Mouse (Mus musculus): ENCODE measurements around the gene Ldb3.

Ldb3 gene

DNA sequence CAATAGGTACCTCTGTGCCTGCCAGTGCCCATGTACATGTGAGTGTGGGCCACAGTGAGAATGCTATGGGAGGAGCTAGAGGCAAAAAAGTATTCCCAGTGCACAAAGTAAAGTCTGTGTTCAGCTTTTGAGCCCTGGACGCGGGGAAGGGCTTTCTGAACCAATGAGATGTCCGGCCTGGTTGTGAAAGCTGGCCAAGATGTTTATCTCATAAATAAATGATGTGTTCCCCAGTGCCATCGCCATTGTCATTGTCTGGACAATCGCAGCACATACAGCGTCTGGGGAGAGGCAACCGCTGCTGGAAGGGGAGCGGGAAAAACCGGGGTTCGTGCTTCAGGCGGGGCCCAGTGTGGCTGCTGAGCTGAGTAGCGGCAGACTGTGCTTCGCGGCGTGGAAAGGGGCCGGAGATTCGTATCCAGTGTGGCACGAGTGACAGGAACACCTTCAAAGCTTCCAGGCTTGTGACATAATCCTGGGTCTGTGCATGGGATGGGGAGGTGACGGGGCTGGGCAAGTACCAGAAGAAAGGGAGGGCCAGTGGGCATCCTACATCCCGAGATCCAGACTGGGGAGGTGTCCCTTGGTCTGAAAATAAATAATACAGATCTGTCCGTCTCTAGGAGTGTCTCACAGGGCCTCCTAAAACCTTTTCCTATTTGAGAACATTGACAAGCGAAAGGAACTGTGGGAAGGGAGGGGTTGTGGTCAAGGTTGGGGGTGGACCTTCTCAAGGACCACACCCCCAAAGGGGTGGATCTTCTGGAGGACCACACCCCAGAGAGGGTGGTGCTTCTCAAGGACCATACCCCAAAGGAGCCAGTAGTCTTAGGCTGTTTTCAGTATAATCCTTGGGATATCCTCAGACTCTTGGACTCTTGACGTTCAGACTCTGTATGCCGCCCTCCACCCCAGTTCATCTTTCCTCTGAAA lies 2.5 kb upstream of the Ldb3 start:
- no peak for DNase-seq (ENCODE audit: extremely low read depth, low read depth, low spot score)

DNA sequence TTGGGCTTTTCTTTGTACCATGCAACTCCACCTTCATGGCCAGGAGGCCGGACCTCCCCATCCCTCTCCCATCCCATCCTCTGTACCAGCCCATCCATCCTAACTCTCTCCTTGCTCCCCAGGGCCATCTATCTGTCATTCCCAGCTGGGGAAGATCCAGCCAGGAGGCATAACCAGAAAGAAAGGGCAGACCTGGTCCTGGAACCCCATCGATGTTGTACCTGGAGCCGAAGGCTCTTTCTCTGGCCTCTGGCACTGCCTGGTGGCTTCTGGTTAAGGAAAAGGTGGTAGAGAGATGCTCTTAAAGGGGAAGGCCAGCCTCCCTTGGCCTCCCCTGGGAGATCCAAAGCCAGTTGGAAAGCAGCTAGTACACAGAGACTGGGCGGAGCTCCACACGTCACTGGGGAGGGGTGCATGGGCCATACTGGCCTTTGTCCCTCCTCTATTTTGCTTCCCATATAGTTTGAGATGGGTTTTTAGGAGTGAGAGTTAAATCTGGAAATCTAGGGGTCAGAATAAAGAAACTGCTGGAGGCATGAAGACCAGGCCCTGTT lies 1.6 kb upstream of the Ldb3 start:
- DNase-seq (ENCODE audit: extremely low read depth, low read depth, low spot score), result no peak

DNA sequence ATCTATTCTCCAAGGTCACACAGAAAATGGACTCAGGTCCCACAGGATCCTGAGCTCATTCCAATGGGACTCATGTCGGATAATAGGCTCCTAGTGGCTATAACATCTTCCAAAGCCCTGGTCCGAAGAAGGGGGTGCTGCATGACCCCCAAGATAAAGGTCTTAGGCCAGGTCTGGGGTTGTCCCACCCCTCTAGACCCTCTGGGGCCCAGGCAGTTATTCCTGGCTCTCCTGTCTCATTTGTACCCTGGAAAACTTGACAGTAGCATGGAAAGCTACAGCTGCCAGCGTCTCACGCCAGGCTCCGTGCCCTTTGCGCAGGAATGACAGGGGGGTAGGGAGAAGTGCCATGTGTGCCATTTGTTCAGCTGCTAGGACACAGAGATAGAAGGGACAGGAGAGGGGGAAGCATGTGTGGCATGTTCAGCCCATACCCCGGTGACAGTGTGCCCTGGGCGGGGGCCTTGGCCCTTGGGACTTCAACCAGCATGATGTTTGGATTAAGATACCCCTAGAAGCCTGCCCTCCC lies 767 bp upstream of the Ldb3 start:
- no peak for DNase-seq (ENCODE audit: extremely low read depth, low read depth, low spot score)

DNA sequence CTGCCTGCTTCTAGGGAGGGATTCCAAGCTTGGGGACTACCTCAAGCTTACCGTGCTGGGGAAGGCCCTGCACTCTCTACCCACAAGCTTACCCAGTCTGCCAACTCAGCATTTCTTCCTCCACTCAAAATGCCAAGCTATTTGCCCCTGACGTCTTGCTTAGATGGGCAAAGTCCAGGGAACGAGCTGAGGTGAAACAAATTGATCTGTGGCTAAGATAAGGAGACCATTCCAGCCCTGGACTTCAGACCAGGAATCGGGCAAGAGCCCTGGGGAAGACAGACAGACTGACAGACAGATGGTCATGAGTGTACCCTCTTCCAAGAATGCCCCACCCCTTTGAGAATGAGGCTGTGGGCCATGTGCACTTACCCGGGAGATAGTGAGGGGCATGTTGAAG lies 477 bp downstream of the Ldb3 start:
- DNase-seq (ENCODE audit: extremely low read depth, low read depth, low spot score), result no peak

DNA sequence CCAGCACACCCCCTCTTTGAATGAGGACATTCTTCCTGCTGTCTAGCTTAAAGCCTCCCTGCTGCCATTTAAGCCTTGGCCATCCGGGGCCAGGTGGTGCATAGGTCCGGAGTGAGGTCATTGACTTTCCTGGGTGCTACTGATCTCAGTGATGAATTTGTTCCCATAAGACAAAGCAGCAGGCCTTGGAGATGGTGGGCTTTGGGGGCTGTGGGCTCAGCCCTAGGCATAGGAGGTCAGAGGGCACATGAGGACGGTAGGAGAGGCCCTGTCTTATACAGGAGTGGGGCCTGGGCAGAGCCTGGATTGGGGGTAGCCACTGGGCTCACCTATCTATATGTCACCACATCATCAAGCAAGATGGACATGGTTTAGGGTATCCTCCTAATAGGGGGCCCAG lies 1.6 kb downstream of the Ldb3 start:
- no peak for DNase-seq (ENCODE audit: extremely low read depth, low read depth, low spot score)

DNA sequence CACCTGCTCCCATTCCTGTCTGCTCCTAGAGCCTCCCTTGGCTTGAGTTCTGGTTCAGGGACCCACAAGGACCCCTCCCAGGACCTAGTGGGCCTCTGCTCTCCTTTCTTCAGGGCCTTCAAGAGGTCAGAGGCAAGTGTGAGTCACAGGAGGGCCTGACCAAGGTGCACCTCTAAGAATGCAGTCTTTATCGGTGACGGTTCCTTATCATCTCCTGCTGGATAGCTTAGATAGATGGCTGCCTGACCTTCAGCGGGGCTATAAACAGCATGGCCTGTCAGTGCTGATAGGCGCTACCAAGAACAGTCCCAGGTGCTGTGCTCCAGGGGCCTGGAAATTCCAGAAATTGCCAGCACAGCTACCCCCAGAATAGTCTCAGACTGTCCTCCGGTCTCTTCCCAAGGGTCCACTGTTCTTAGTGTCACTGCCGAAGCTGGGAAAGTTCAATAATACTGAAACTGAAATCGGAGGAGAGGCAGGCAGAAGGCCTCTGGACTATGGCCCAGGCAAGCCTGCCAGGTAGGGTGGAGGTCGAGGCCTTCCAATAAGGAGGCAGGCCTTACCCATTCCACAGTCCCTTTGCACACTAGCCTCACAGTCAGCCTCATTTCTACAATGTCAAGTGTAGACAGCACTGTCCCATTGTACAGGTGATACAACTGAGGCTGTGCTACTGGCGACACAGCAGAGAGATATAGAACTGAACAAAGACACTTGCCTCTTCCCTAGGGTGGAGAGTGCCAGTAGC lies 3.0 kb downstream of the Ldb3 start:
- no peak for DNase-seq (ENCODE audit: extremely low read depth, low read depth, low spot score)

- DNase-seq (ENCODE audit: extremely low read depth, low read depth, low spot score), result no peak
These were observed 5.6 kb downstream of the Ldb3 start for GRCm38 (mm10) chr14:34582740-34583427.

- no peak for DNase-seq (ENCODE audit: extremely low read depth, low read depth, low spot score)
These were observed 11.6 kb downstream of the Ldb3 start for GRCm38 (mm10) chr14:34576858-34577257.

GRCm38 (mm10) chr14:34574068-34574467 lies 14.4 kb downstream of the Ldb3 start:
- no peak for DNase-seq (ENCODE audit: extremely low read depth, low read depth, low spot score)

DNA sequence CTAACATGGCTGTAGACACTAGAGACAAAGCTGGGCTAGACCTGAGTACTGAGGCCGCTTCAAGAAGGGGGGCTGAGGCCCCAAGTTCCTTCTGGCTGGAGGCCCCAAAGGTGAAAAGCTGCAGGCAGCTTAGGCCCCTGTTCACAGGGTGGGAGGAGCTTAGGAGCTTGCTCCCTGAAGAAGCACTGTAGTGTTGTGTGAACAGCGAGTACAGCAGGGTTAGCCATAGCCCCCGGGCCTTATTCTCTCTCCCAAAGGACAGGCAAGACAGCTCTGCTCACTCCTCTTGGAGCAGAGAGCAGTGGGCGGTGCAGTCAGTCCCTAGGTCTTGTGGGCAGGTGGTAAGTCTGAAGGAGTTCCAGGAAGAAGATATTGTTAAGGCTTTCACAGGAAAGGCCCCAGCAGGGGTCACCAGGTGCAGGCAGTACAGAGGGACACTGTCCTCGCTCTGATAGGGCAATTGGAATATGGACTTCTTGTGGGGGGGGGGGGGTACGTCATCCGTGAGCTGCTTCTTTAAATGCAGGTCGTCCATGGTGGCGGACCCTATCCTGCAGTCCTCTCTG lies 15.1 kb downstream of the Ldb3 start:
- DNase-seq (ENCODE audit: extremely low read depth, low read depth, low spot score), result no peak

GRCm38 (mm10) chr14:34571610-34572387 lies 16.7 kb downstream of the Ldb3 start:
- DNase-seq (ENCODE audit: extremely low read depth, low read depth, low spot score), result no peak

- DNase-seq (ENCODE audit: extremely low read depth, low read depth, low spot score), result no peak
These were observed 17.6 kb downstream of the Ldb3 start for GRCm38 (mm10) chr14:34570903-34571302.

- no peak for DNase-seq (ENCODE audit: extremely low read depth, low read depth, low spot score)
These were observed 18.2 kb downstream of the Ldb3 start for GRCm38 (mm10) chr14:34570294-34570693.

- DNase-seq (ENCODE audit: extremely low read depth, low read depth, low spot score), result no peak
These were observed 18.8 kb downstream of the Ldb3 start for GRCm38 (mm10) chr14:34569534-34570194.

DNA sequence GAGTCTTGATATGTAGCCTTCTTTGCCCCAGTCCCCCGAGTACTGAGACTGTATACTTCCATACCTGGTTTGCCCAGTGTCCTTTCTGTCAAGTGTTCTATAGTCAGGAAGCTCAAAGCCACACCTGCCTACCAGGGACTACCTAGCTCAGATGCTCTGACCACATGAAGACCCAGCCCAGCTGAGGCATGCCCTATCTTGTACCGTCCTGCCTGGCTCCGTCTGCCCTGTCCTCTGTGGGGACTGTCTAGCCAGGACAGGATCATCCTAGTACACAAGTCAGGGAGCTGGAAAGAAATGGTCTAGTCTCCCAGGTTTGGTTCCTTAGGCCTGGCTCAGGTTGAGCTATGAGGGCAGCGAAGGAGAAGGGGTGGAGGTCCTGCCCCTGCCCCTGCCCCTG lies 19.9 kb downstream of the Ldb3 start:
- DNase-seq (ENCODE audit: extremely low read depth, low read depth, low spot score), result no peak

DNA sequence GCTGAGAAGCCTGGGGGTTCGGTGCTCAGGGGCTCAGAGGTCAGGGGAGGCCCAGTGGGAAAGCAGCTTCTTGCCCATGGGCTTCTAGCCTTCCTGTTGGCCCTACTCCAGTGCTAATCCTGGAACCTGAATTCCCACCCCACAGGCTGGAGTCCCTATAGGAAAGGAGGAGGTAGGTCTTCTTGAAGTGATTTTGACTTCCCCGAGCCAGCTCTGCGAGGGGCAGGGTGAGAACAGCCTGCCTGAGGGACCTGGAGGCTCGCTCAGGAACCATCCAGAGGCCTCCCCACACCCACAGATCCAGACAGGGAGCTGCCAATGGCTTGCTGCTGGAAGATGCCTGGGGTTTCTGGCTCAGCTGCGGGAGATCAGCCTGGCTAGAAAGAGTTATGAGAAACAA lies 20.8 kb downstream of the Ldb3 start:
- DNase-seq (ENCODE audit: extremely low read depth, low read depth, low spot score), result no peak

DNA sequence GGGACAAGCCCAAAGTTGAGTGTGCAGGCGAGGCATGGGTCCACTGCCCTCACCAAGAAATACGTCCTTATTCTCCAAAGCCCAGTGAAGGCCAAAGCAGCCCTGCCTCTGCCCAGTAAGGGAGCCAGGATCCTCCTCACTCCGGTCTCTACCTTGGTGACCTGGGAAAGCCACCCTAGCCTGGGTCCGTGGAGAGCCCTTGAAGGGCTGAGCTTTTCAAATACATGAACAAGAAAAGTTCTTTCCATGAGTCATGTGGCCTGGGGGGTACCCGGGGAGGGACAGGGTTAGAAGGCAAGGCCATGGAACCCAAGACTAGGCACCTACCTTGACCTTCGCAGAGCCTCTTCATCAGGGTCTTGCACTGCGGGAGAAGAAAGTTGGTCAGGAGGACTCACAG lies 22.0 kb downstream of the Ldb3 start:
- no peak for DNase-seq (ENCODE audit: extremely low read depth, low read depth, low spot score)

GRCm38 (mm10) chr14:34565711-34566110 lies 22.8 kb downstream of the Ldb3 start:
- no peak for DNase-seq (ENCODE audit: extremely low read depth, low read depth, low spot score)

DNA sequence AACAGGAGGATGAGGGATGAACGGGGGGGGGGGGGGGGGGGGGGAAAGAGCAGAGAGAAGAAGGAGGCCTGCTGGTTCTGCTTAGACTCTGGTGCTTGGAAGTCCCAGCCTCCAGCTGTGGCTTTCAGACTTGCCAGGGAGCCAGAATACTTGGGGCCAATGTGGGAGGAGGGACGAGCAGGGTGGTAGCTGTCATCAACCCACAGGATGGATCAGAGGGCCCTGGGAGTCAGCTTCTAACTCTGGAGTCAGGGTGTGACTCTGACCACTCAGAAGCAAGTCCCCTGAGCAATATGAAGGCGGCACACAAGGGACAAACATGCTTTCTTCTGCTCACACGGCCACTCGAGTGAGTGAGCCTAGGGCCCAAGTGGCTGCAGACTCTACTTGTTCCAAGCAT lies 23.8 kb downstream of the Ldb3 start:
- DNase-seq (ENCODE audit: extremely low read depth, low read depth, low spot score), result no peak
